Mouse (Mus musculus) C2C12 (cell line): ENCODE results near the gene B4galt1.

Experiments
- CEBPB ChIP-seq: IDR thresholded peaks from one replicate; pipeline ENCODE4 v1.6.1; 2011; ENCODE audit warnings: low read depth, mild to moderate bottlenecking, control low read depth, moderate library complexity
- CTCF ChIP-seq: IDR thresholded peaks from one replicate; pipeline ENCODE4 v1.5.1; 2011; ENCODE audit not compliant: control insufficient read depth, insufficient read depth, insufficient read length
- FOSL1 ChIP-seq: IDR thresholded peaks from one replicate; pipeline ENCODE4 v1.8.0; 2011; ENCODE audit warnings: mild to moderate bottlenecking, low read length; ENCODE audit not compliant: poor library complexity, insufficient read depth, severe bottlenecking
- MAX ChIP-seq: IDR thresholded peaks from one replicate; pipeline ENCODE4 v1.6.1; 2011; ENCODE audit warnings: mild to moderate bottlenecking, control low read depth
- MYOD1 ChIP-seq: IDR thresholded peaks from one replicate; pipeline ENCODE4 v1.6.1; 2011; ENCODE audit warnings: low read depth; ENCODE audit not compliant: control insufficient read depth, insufficient read length
- MYOG ChIP-seq: IDR thresholded peaks from one replicate; pipeline ENCODE4 v1.6.1; 2011; ENCODE audit not compliant: control insufficient read depth, insufficient read length; ENCODE audit errors: extremely low read depth
- USF1 ChIP-seq: IDR thresholded peaks from one replicate; pipeline ENCODE4 v1.6.1; 2011; ENCODE audit warnings: low read depth, mild to moderate bottlenecking, control low read depth, moderate library complexity

DNA sequence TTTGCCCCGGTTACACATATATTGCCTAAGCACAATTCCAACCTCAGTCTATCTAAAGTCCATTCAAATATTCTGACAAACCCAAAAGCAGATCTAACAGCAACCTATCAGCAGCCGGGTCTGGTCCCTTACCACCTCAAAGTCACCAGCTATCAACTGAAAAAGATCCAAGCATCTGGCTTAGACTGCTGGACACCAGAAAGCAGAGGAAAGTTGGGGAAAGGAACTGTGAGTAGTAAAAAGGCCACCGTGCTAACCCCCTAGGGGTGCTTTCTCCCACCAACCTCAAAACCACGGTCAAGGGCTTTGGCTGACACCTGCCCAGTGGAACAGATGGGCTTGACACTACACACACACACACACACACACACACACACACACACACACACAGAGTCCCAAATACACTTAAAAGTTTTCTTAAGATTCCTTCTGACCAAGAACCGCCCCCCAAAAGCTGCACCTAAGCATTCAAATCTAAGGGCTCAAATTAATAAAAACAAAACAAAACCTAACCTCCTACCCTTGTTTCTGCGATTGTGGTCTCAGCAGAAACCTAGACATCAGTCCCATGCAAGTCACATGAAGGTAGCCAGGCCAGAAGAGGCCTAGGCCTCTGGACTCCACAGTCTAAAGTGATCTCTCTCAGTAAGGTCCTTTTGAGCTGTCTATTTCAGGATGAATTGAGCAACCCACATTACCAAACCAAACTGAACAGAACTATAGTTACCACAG is 2.6 kb downstream of the B4galt1 start:
- TF ChIP-seq CTCF: no peak
- no peak for TF ChIP-seq MAX
- no peak for TF ChIP-seq MYOD1
- TF ChIP-seq MYOG: no peak
- TF ChIP-seq FOSL1: no peak
- TF ChIP-seq USF1: no peak
- no peak for TF ChIP-seq CEBPB
